Mouse (Mus musculus) liver, adult (tissue): ENCODE results near the gene Dhx58.

Source experiments
- GATA4 ChIP-seq: IDR thresholded peaks from 2 replicates; pipeline ENCODE4 v1.6.1; 2014; ENCODE audit warnings: mild to moderate bottlenecking, low read length; ENCODE audit not compliant: insufficient replicate concordance

Gene Dhx58

GRCm38 (mm10) chr11:100703851-100704531, at the start of gene Dhx58:
Gene Dhx58, minus strand, starts transcription at chr11:100704271.
- no peak for TF ChIP-seq GATA4

DNA sequence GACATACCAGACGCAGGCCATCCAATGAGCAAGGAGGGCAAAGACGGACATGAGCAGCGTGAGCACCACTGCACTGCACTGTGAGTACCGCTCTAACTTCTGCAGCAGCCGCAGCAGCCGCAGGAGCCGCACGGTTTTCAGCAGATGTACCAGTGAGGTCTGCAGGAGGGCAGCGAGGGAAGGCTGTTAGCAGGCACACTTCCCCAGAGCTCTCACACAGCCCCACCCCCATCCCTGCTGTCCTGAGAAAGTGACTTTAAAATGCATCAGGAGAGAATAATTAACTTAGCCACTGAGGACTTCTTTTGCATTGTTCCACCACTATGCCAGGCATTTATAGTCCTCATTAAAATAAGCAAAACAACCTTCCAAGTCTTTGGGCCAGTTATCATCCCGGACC, 48.2 kb upstream of the Dhx58 start:
- no peak for TF ChIP-seq GATA4

- no peak for TF ChIP-seq GATA4
Measured at GRCm38 (mm10) chr11:100750127-100750526, 46.1 kb upstream of the Dhx58 start.

- TF ChIP-seq GATA4: no peak
Measured at GRCm38 (mm10) chr11:100749469-100749868, 45.4 kb upstream of the Dhx58 start.

DNA sequence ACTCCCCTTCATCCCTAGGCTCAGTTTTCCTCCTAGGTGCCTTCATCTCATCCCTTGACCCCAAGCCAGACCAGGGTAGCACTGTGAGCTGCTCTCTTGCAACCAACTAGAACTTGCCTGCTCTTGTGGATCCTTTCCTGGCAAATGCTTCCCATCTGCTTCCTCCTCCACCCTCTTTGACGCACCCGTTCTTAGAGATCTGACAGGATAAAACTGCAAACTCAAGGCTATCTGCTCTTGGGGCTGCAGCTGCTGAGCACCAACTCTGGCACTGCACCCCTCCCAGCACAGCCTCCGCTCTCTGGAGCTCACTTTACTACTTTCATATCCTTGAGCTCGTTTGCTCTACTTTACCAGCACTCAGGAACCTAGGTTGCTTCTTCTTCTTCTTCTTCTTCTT, 44.5 kb upstream of the Dhx58 start:
- no peak for TF ChIP-seq GATA4

DNA sequence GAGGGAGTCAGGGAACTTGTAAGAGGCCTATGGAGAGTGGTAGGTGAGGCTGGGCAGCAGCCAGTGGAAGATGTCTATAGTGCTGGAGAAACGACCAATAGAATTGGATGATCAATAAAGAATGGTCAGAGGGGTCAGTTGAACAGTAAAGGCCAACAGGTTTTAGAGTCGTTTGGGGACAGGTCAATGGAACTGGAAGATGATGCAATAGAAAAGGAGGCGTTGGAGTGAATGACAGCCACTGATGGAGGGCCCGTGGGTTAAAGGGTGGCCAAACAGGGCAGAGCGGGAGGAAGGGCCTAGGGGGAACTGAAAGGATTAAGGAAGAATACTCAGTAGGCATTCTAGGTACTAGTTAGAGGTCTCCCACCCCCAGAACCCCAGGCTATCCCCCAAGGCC, 43.0 kb upstream of the Dhx58 start:
- no peak for TF ChIP-seq GATA4

DNA sequence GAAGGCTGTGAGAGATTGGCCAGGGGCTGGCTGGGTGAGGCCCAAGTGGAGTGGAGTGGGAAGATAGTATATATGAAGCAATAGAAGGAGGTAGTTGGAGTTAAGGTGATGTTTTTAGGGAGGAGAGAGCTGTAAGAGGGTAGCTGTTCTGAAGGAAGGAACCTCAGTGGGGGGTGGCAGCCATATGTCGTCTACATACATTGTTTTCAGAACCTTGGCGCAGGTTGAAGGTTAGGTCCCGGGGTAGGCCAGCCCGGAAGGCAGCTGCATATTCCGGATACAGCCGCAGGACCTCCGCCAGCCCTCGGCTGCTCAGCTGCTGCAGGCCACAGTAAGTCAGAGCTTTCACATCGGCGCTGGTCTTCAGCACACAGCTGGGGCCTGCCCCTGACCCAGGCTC, 42.5 kb upstream of the Dhx58 start:
- no peak for TF ChIP-seq GATA4

DNA sequence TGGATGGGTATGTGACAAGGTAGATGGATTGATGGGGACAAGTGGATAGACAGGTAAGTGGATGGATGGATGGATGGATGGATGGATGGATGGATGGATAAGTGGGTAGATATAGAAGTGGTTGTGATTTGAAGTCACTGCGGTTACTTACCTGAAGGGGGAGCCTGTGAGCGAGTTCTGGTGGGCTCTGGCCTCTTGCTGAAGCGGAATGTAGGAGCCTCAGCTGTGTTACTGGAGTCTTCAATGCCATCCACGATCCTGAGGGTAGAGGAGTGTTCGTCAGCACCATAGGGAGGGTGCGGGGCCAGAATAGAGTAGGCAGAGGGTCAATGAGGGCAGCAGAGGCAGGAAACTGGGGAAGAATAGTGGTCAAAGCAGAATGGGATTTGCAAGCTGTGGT, 41.0 kb upstream of the Dhx58 start:
- TF ChIP-seq GATA4: no peak

GRCm38 (mm10) chr11:100741348-100741747, 37.3 kb upstream of the Dhx58 start:
- no peak for TF ChIP-seq GATA4

- TF ChIP-seq GATA4: no peak
Measured at GRCm38 (mm10) chr11:100738749-100739148, 34.7 kb upstream of the Dhx58 start.

GRCm38 (mm10) chr11:100738066-100738604, 34.1 kb upstream of the Dhx58 start, which contains the start of gene Rab5c:
Gene Rab5c, minus strand, starts transcription at chr11:100738215.
- peak; percentile 80; the same call in 1 of the 2 replicates for TF ChIP-seq GATA4

GRCm38 (mm10) chr11:100737105-100737733, 33.1 kb upstream of the Dhx58 start:
- TF ChIP-seq GATA4: peak; percentile 69

DNA sequence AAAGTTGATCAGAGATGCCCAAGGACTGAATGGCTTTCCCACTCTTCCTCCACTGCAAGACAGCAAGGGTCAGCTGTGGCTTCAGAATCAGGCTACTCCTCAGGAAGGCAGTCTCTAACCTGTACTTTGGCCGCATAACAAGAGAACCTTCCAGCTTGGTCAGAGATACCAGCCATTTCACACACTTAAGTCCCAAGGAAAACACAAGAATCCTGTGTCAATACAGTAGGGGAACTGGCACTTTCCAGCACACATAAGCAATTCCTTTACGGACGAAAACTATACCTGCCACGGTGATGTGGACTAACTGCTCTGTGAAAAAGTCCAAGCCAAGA, 32.6 kb upstream of the Dhx58 start:
- no peak for TF ChIP-seq GATA4

- no peak for TF ChIP-seq GATA4
Measured at GRCm38 (mm10) chr11:100735954-100736745, 32.1 kb upstream of the Dhx58 start.

GRCm38 (mm10) chr11:100735134-100735865, 31.2 kb upstream of the Dhx58 start:
- TF ChIP-seq GATA4: no peak
